Mouse (Mus musculus) olfactory bulb, adult 2 months (tissue): ENCODE measurements around the gene Tmem170b. TPM values are rescaled to one million over a fixed set of nuclear protein-coding genes. Genes with fewer than 3 reads are reported as not detected.

ENCODE experiments used
- H3K27ac ChIP-seq: fragments of 200-500 bp; 2 replicates; pipeline ENCODE4 v1.5.1; 2012; ENCODE audit warnings: low read depth, low read length; ENCODE audit not compliant: insufficient read depth
- H3K4me1 ChIP-seq: fragments of 200-500 bp; 2 replicates; pipeline ENCODE4 v1.6.1; 2012; ENCODE audit warnings: low read length; ENCODE audit not compliant: control insufficient read depth, insufficient read depth
- H3K4me3 ChIP-seq: fragments of 200-500 bp; 2 replicates; pipeline ENCODE4 v1.5.1; 2012; ENCODE audit warnings: mild to moderate bottlenecking, low read depth, low read length, moderate library complexity; ENCODE audit not compliant: insufficient read depth
- CTCF ChIP-seq: fragments of 200-500 bp; IDR thresholded peaks from 2 replicates; pipeline ENCODE4 v1.5.1; 2012; ENCODE audit warnings: low read depth, mild to moderate bottlenecking, low read length, moderate library complexity; ENCODE audit not compliant: insufficient read depth
- POLR2A ChIP-seq: fragments of 200-500 bp; IDR thresholded peaks from 2 replicates; pipeline ENCODE4 v1.6.1; 2012; ENCODE audit warnings: mild to moderate bottlenecking, low read depth, low read length, moderate library complexity; ENCODE audit not compliant: insufficient read depth
- WGBS: fragments of 180-500 bp; shearing (Covaris S2); methylation state at CpG from one replicate; pipeline ENCODE4 v1.1.7; 2018; 5-methylcytosine and 5-hydroxymethylcytosine counted together
- polyA plus RNA-seq: library from polyadenylated mRNA; stranded (reverse); fragments of >200 nt; gene quantifications from 2 replicates; pipeline ENCODE4 v1.2.4, GENCODE M21; 2012; ENCODE audit warnings: low replicate concordance; ENCODE audit not compliant: missing spikeins, insufficient read depth, insufficient read length

Tmem170b gene
- polyA plus RNA-seq, 1 experiment, result not detected

DNA sequence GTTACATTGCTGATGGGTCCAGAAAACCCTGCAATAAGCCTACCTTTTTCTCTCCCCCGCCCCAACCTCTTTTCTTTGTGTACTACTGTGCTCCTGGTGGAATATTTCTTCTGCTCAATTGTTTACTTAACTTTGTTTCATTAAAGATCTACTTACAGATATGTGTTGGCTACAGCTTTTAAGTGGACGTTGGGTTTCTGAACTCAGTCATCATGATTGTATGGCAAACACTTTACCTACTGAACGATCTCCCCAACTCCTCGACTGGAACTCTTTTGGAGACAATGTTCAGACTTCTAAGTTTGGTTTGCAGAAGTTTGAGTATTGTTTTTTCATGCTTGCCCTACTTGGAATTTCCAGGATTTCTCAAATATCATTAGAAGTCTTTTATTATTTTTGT, 24.6 kb upstream of the Tmem170b start:
- H3K4me3 ChIP-seq, result no peak overlapping the region
- no peaks in the 10 kb centered on the region for H3K4me1 ChIP-seq
- WGBS, result 88% methylated on average over 4 of the region's 4 CpGs
- no peak for TF ChIP-seq POLR2A
- no peak for TF ChIP-seq CTCF
- no peak overlapping the region for H3K27ac ChIP-seq

DNA sequence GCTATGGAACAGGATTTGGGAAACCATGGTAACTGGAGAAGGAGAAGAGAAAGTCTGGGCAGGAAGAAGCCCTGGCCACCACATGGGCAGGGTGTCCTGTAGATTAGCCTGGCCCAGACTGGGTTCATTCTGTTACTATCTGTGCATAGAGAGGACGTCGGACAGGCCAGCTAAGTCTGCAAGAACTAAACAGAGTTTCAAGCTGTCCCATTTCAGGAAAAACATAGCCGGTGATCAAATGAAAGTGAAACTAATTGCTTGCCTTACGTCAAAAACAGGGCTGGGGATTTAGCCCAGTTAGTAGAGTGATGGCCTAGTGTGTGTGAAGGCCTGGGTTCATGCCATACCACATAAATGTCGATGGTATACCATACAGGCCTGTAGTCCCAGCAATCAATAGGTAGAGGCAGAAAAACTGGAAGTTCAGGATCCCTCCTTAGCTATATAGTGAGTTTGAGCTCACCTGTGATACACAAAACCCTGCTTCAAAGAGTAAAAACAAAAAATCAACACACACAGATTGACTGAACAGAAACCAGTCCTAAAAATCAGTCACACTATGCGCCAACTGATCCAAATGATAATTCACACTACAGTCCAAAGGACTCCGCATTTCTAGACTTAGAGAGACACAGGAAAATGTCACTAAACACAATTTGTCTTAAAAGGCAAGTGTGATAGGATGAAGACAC, 21.9 kb upstream of the Tmem170b start:
- H3K4me3 ChIP-seq, result no peak overlapping the region

DNA sequence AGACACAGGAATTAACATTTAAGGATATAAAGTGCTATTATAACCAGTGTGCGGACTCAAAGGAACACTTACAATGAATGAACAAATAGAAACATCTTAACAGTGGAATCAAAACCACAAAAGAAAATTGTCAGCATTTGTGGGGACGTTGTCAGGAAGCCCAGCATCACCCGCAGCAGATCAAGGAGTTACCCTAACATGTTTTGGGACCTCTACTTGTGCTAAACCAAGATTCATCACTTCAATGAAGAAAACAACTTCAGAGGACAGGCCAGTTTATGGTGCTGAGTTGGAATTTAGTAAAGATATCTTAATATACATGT, 21.4 kb upstream of the Tmem170b start:
- WGBS, result 88% methylated on average over 3 of the region's 3 CpGs
- H3K27ac ChIP-seq, result no peak overlapping the region
- no peak for TF ChIP-seq CTCF
- TF ChIP-seq POLR2A, result no peak

More for the DNA sequence above, 21.9 kb upstream of the Tmem170b start:
- 68% methylated on average over 7 of the region's 7 CpGs for WGBS
- Histone ChIP-seq H3K27ac (no peak overlapping the region), H3K4me1 (no peaks in the 10 kb centered on the region)
- no peak for TF ChIP-seq POLR2A
- no peak for TF ChIP-seq CTCF

GRCm38 (mm10) chr13:41584896-41585295, 20.8 kb upstream of the Tmem170b start:
- WGBS, result 96% methylated on average over 4 of the region's 4 CpGs
- H3K4me1 ChIP-seq, result no peaks in the 10 kb centered on the region
- TF ChIP-seq CTCF (no peak), POLR2A (no peak)
- no peak overlapping the region for H3K4me3 ChIP-seq
- H3K27ac ChIP-seq, result no peak overlapping the region

More for the DNA sequence above, 21.4 kb upstream of the Tmem170b start:
- H3K4me3 ChIP-seq, result no peak overlapping the region
- H3K4me1 ChIP-seq, result no peaks in the 10 kb centered on the region

- Histone ChIP-seq H3K4me3 (no peak overlapping the region), H3K4me1 (no peaks in the 10 kb centered on the region), H3K27ac (no peak overlapping the region)
- TF ChIP-seq CTCF (no peak), POLR2A (no peak)
- WGBS, result 51% methylated on average over 2 of the region's 2 CpGs
Measured at GRCm38 (mm10) chr13:41596678-41597077, 9.0 kb upstream of the Tmem170b start.

- H3K4me1 ChIP-seq, result no peaks in the 10 kb centered on the region
- TF ChIP-seq CTCF, result no peak
- TF ChIP-seq POLR2A, result no peak
- H3K27ac ChIP-seq, result no peak overlapping the region
- H3K4me3 ChIP-seq, result no peak overlapping the region
- 77% methylated on average over 4 of the region's 4 CpGs for WGBS
Measured at GRCm38 (mm10) chr13:41599977-41600376, 5.7 kb upstream of the Tmem170b start.

DNA sequence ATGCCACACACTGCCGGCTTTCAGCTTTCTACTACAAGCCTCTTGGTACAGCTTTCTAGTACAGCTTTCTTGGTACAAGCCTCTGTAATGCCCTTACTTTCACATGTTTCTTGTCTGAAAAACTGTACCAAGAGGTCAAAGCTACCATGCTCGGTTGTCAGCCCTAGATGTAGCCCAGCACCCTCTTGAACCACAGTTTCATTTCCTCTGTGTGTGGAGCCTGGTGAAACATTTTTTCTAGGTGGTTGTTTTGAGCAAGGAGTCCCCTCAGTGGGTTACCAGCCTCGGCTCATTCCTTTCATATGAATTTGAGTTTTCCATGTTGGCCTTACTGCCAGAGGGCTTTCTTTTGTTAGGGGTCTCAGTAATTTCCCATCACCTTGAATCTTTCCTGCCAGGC, 4.7 kb upstream of the Tmem170b start:
- no peaks in the 10 kb centered on the region for H3K4me1 ChIP-seq
- WGBS, result 91% methylated on average over 3 of the region's 3 CpGs
- TF ChIP-seq CTCF (no peak), POLR2A (no peak)

GRCm38 (mm10) chr13:41603921-41604466, 1.7 kb upstream of the Tmem170b start:
- Histone ChIP-seq H3K27ac (no peak overlapping the region), H3K4me1 (peaks cover 2% of the 10 kb centered on the region), H3K4me3 (no peak overlapping the region)
- TF ChIP-seq POLR2A, result no peak
- no peak for TF ChIP-seq CTCF
- WGBS, result 76% methylated on average over 5 of the region's 5 CpGs

More for the DNA sequence above, 4.7 kb upstream of the Tmem170b start:
- Histone ChIP-seq H3K4me3 (no peak overlapping the region), H3K27ac (no peak overlapping the region)

DNA sequence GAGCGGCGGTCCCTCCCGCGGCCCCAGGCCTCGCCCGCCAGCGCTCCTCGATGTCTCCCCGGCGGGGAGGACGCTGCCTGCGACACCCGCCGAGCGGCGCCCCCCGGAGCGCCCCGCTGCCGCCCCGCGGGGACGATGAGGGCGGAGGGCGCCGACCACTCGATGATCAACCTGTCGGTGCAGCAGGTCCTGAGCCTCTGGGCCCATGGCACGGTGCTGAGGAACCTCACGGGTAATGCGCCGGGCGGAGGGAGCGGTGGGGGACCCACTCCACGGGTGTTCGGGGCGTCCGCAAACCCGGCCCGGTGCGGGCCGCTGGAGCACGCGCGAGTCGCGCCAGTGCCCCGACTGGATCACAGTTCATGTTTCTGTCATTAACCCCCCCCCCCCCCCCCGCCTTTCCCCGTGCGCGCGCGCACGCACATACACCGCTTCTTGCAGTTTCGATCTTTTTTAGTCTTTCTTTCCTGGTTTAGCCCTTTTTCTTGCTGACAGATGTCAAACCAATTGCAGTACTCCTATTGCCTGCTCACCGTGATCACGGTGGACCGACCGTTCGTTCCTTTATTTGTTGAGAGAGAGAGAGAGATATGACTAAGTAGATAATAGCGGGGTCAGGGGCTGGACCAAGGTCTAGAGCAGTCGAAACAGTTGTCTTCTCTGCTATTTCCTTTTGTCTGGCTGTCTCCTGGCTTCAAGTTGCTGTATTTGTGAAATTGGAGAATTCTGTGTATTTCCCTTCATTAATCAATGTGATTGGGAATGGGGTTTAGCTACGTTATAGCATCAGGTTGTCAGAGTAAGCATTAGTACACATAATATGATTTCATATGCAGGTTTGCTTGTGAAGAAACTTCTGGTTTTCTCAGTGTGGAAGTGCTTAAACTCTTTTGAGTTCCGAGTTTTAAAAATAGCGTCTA, 634 bp downstream of the Tmem170b start:
- Histone ChIP-seq H3K27ac (peak overlapping the region; percentile 94), H3K4me3 (peak overlapping the region; percentile 100), H3K4me1 (peaks cover 2% of the 10 kb centered on the region)
- TF ChIP-seq CTCF (no peak), POLR2A (peak; percentile 6; the same call in 1 of the 2 replicates)
- WGBS, result 1% methylated on average over 67 of the region's 67 CpGs
